In genomic region chr8:3429966-3430365, GRCm38 (mm10) we compare ENCODE assay signal across 13 mouse cellular contexts. TPM values are rescaled to one million over a fixed set of nuclear protein-coding genes. Genes with fewer than 3 reads are reported as not detected.
DNase-seq lines count a peak whose midpoint lies in the region; ATAC-seq lines count a peak whose summit lies in the region.
"Had no signal": no experiment of that assay in that cellular context is flagged by ENCODE, and none has a peak within 500 bp of the region (broad histone marks: within the 10 kb centered on the region; RNA-seq: fewer than 3 reads in every experiment).

No protein-coding gene starts in this region.

- H3K27me3 ChIP-seq in stomach, embryonic 16.5 days (ENCODE audit: control insufficient read depth, insufficient read depth, low read length) = no peaks in the 10 kb centered on the region
- no peaks in the 10 kb centered on the region for H3K27me3 ChIP-seq in midbrain, embryonic 14.5 days (ENCODE audit: control insufficient read depth, insufficient read depth, low read length)
- H3K27me3 ChIP-seq: embryonic facial prominence, embryonic 12.5 days had no signal

- H3K36me3 ChIP-seq in stomach, embryonic 16.5 days (ENCODE audit: control insufficient read depth, insufficient read depth, low read length) = peaks cover 23% of the 10 kb centered on the region
- H3K36me3 ChIP-seq in midbrain, embryonic 14.5 days (ENCODE audit: control insufficient read depth, insufficient read depth, low read length) = peaks cover 67% of the 10 kb centered on the region

- peak; percentile 21 for DNase-seq in ovary, adult 18-20 months (ENCODE audit: low spot score)
- DNase-seq in ovary, postnatal 14 days (ENCODE audit: low spot score) = no peak
- DNase-seq in brain, adult 2 months (ENCODE audit: low read depth, low spot score) = peak; percentile 83
- peak; percentile 61 to 63 for DNase-seq in kidney, adult 8-10 months
- DNase-seq in natural killer cell, adult 2 months (ENCODE audit: low spot score in 2 of 2) = no peak
- DNase-seq in spleen, postnatal 14 days (ENCODE audit: low spot score in 2 of 2) = no peak
- no peak for DNase-seq in midbrain, embryonic 14.5 days

- H3K9me3 ChIP-seq in stomach, embryonic 16.5 days (replicated peaks; ENCODE audit: control insufficient read depth, low read length) = no peaks in the 10 kb centered on the region
- no peaks in the 10 kb centered on the region for H3K9me3 ChIP-seq in midbrain, embryonic 14.5 days (ENCODE audit: control insufficient read depth, low read length)
- H3K9me3 ChIP-seq: embryonic facial prominence, embryonic 12.5 days; G1E; hindbrain, embryonic 10.5 days had no signal

- H3K4me1 ChIP-seq in stomach, embryonic 16.5 days (ENCODE audit: control insufficient read depth, insufficient read depth, low read length) = no peaks in the 10 kb centered on the region; the same call in 1 of the 2 replicates
- no peaks in the 10 kb centered on the region for H3K4me1 ChIP-seq in midbrain, embryonic 14.5 days (ENCODE audit: control insufficient read depth, insufficient read depth, low read length)
- H3K4me1 ChIP-seq: embryonic facial prominence, embryonic 12.5 days; hindbrain, embryonic 10.5 days had no signal

- H3K4me2 ChIP-seq in stomach, embryonic 16.5 days (ENCODE audit: low read depth, low read length) = no peak overlapping the region
- no peak overlapping the region for H3K4me2 ChIP-seq in midbrain, embryonic 14.5 days (ENCODE audit: low read length)
- H3K4me2 ChIP-seq: embryonic facial prominence, embryonic 12.5 days had no signal

- no peak overlapping the region for H3K4me3 ChIP-seq in stomach, embryonic 16.5 days (replicated peaks; ENCODE audit: low read length)
- H3K4me3 ChIP-seq in midbrain, embryonic 14.5 days (replicated peaks; ENCODE audit: low read depth, low read length) = no peak overlapping the region
- H3K4me3 ChIP-seq: embryonic facial prominence, embryonic 12.5 days; hindbrain, embryonic 10.5 days had no signal

- ATAC-seq in stomach, embryonic 16.5 days (ENCODE audit: insufficient read depth, low FRiP score) = peak; percentile 31; the same call in 1 of the 2 replicates
- ATAC-seq in midbrain, embryonic 14.5 days (ENCODE audit: low FRiP score, low TSS enrichment) = no peak
- ATAC-seq: midbrain, embryonic 16.5 days had no signal

- 61% methylated on average over 2 of the region's 2 CpGs for WGBS in stomach, embryonic 16.5 days
- 83% methylated on average over 2 of the region's 2 CpGs for WGBS in midbrain, embryonic 14.5 days

- peak overlapping the region; percentile 39; the same call in 1 of the 2 replicates for H3K27ac ChIP-seq in stomach, embryonic 16.5 days (ENCODE audit: low read length)
- no peak overlapping the region for H3K27ac ChIP-seq in midbrain, embryonic 14.5 days (replicated peaks; ENCODE audit: low read depth, low read length)
- H3K27ac ChIP-seq: embryonic facial prominence, embryonic 12.5 days; hindbrain, embryonic 10.5 days had no signal

- H3K9ac ChIP-seq in stomach, embryonic 16.5 days (ENCODE audit: low read length) = no peak overlapping the region
- no peak overlapping the region for H3K9ac ChIP-seq in midbrain, embryonic 14.5 days (replicated peaks; ENCODE audit: low read length)
- H3K9ac ChIP-seq: embryonic facial prominence, embryonic 12.5 days had no signal

RNA-seq across cellular contexts. Expression of gene Arhgef18, which starts 37.2 kb away (rescaled TPM):
- polyA plus RNA-seq in stomach, embryonic 16.5 days (2015; fragmentation: Nextera tagmentation; extraction: Ambion mirVana) = 10.0 and 10.5 TPM in 2 replicates
- polyA plus RNA-seq in midbrain, embryonic 14.5 days (2014; fragmentation: Nextera tagmentation; extraction: Ambion mirVana) = 12.5 and 13.2 TPM in 2 replicates

RNA-seq across cellular contexts. Expression of gene Pex11g, which starts 37.5 kb away (rescaled TPM):
- 10.8 and 12.1 TPM in 2 replicates for polyA plus RNA-seq in stomach, embryonic 16.5 days (2015; fragmentation: Nextera tagmentation; extraction: Ambion mirVana)
- polyA plus RNA-seq in midbrain, embryonic 14.5 days (2014; fragmentation: Nextera tagmentation; extraction: Ambion mirVana) = 3.2 and 3.9 TPM in 2 replicates

RNA-seq across cellular contexts. Expression of gene Tex45, which starts 40.7 kb away (rescaled TPM):
- not detected in 2 replicates for polyA plus RNA-seq in stomach, embryonic 16.5 days (2015; fragmentation: Nextera tagmentation; extraction: Ambion mirVana)
- 0.18 and 0.58 TPM in 2 replicates for polyA plus RNA-seq in midbrain, embryonic 14.5 days (2014; fragmentation: Nextera tagmentation; extraction: Ambion mirVana)
- polyA plus RNA-seq: G1E; hindbrain, embryonic 10.5 days; limb, embryonic 11.5 days had no signal

Comparison
In these comparisons a context has a peak if more than half of its experiments do, and no peak if none do; other contexts are left out.
1. DNase-seq: peak in ovary, adult 18-20 months (single experiment), brain, adult 2 months (single experiment) and kidney, adult 8-10 months (2 of 2); none in ovary, postnatal 14 days (single experiment), natural killer cell, adult 2 months (0 of 2), spleen, postnatal 14 days (0 of 2) and midbrain, embryonic 14.5 days (single experiment).